ENCODE assay signal across 12 mouse cellular contexts in genomic region chr14:102906826-102907225, GRCm38 (mm10).
DNase-seq lines count a peak whose midpoint lies in the region; ATAC-seq and TF ChIP-seq lines count a peak whose summit lies in the region.
"Had no signal": no experiment of that assay in that cellular context is flagged by ENCODE, and none has a peak within 500 bp of the region (broad histone marks: within the 10 kb centered on the region; RNA-seq: fewer than 3 reads in every experiment).

No protein-coding gene starts in this region.

- peak; percentile 35 for DNase-seq in kidney, adult 2 months
- DNase-seq in kidney, postnatal 4 days, result no peak
- peak; percentile 43 for DNase-seq in MEL-GATA-1-ER (ENCODE audit: extremely low read depth, low read depth)
- peak; percentile 47 for DNase-seq in thymus, adult 2 months
- no peak for DNase-seq in adrenal gland, postnatal 14 days
- no peak for DNase-seq in embryo, embryonic 10.5 days (ENCODE audit: low spot score)
- DNase-seq: cerebellum, adult 2 months had no signal

- no peak overlapping the region for H3K27ac ChIP-seq in kidney, adult 2 months (ENCODE audit: insufficient read depth, low read depth, low read length)
- H3K27ac ChIP-seq in liver, embryonic 16.5 days (ENCODE audit: low read length), result peak overlapping the region; percentile 58
- peak overlapping the region; percentile 30; the same call in 1 of the 2 replicates for H3K27ac ChIP-seq in thymus, adult 2 months (ENCODE audit: control insufficient read depth, insufficient read depth, low read length)
- no peak overlapping the region for H3K27ac ChIP-seq in hindbrain, embryonic 16.5 days (ENCODE audit: low read depth, low read length)
- H3K27ac ChIP-seq: hindbrain, embryonic 10.5 days; limb, embryonic 10.5 days; midbrain, embryonic 12.5 days had no signal

- no peak for TF ChIP-seq POLR2A in kidney, adult 2 months (IDR thresholded peaks at IDR 0.05; ENCODE audit: low read depth, low read length)
- no peak for TF ChIP-seq POLR2A in thymus, adult 2 months (IDR thresholded peaks at IDR 0.05; ENCODE audit: control insufficient read depth, extremely low read depth, insufficient read depth, low read length, poor library complexity)

- H3K9me3 ChIP-seq in liver, embryonic 16.5 days (replicated peaks; ENCODE audit: control insufficient read depth, low read length), result no peaks in the 10 kb centered on the region
- H3K9me3 ChIP-seq in hindbrain, embryonic 16.5 days (ENCODE audit: control insufficient read depth, low read length), result no peaks in the 10 kb centered on the region
- H3K9me3 ChIP-seq: hindbrain, embryonic 10.5 days; limb, embryonic 10.5 days; midbrain, embryonic 12.5 days had no signal

- peak; percentile 24 for ATAC-seq in liver, embryonic 16.5 days (ENCODE audit: low read depth)
- no peak for ATAC-seq in hindbrain, embryonic 16.5 days

- no peak overlapping the region for H3K4me3 ChIP-seq in kidney, adult 2 months (ENCODE audit: insufficient read depth, low read depth, low read length)
- no peak overlapping the region for H3K4me3 ChIP-seq in liver, embryonic 16.5 days (ENCODE audit: low read depth, low read length)
- no peak overlapping the region for H3K4me3 ChIP-seq in thymus, adult 2 months (ENCODE audit: control insufficient read depth, insufficient read depth, low read length)
- H3K4me3 ChIP-seq in hindbrain, embryonic 16.5 days (ENCODE audit: low read length), result no peak overlapping the region
- H3K4me3 ChIP-seq: hindbrain, embryonic 10.5 days; limb, embryonic 10.5 days; midbrain, embryonic 12.5 days had no signal

- no peaks in the 10 kb centered on the region for H3K27me3 ChIP-seq in kidney, adult 2 months (replicated peaks; ENCODE audit: control insufficient read depth, insufficient read depth, low read length)
- H3K27me3 ChIP-seq in liver, embryonic 16.5 days (ENCODE audit: control insufficient read depth, insufficient read depth, low read depth, low read length), result no peaks in the 10 kb centered on the region
- no peaks in the 10 kb centered on the region for H3K27me3 ChIP-seq in thymus, adult 2 months (ENCODE audit: control insufficient read depth, insufficient read depth, low read length)
- no peaks in the 10 kb centered on the region for H3K27me3 ChIP-seq in hindbrain, embryonic 16.5 days (replicated peaks; ENCODE audit: control insufficient read depth, insufficient read depth, low read length)
- H3K27me3 ChIP-seq: midbrain, embryonic 12.5 days had no signal

- no peak for TF ChIP-seq CTCF in kidney, adult 2 months (conservative IDR thresholded peaks at IDR 0.05; ENCODE audit: insufficient read depth, insufficient read length, low read depth, low read length)
- no peak for TF ChIP-seq CTCF in thymus, adult 2 months (IDR thresholded peaks at IDR 0.05; ENCODE audit: borderline replicate concordance, control insufficient read depth, extremely low read depth, insufficient read depth, low read length, poor library complexity)

- no peaks in the 10 kb centered on the region for H3K4me1 ChIP-seq in kidney, adult 2 months (ENCODE audit: control insufficient read depth, insufficient read depth, low read length)
- no peaks in the 10 kb centered on the region for H3K4me1 ChIP-seq in liver, embryonic 16.5 days (ENCODE audit: control insufficient read depth, low read depth, low read length)
- H3K4me1 ChIP-seq in thymus, adult 2 months (replicated peaks; ENCODE audit: control insufficient read depth, insufficient read depth, low read length), result peaks cover 16% of the 10 kb centered on the region
- H3K4me1 ChIP-seq in hindbrain, embryonic 16.5 days (ENCODE audit: control insufficient read depth, insufficient read depth, low read depth, low read length), result no peaks in the 10 kb centered on the region
- H3K4me1 ChIP-seq: hindbrain, embryonic 10.5 days; midbrain, embryonic 12.5 days had no signal

- H3K36me3 ChIP-seq in kidney, adult 2 months (ENCODE audit: control insufficient read depth, insufficient read depth, low read length), result no peaks in the 10 kb centered on the region
- H3K36me3 ChIP-seq in liver, embryonic 16.5 days (ENCODE audit: control insufficient read depth, insufficient read depth), result no peaks in the 10 kb centered on the region
- H3K36me3 ChIP-seq in thymus, adult 2 months (ENCODE audit: control insufficient read depth, insufficient read depth, low read length), result no peaks in the 10 kb centered on the region
- no peaks in the 10 kb centered on the region for H3K36me3 ChIP-seq in hindbrain, embryonic 16.5 days (ENCODE audit: control insufficient read depth, insufficient read depth, low read length)
- H3K36me3 ChIP-seq: hindbrain, embryonic 10.5 days; limb, embryonic 10.5 days; midbrain, embryonic 12.5 days had no signal

- no peak overlapping the region for H3K4me2 ChIP-seq in liver, embryonic 16.5 days (ENCODE audit: low read depth, low read length)
- H3K4me2 ChIP-seq in hindbrain, embryonic 16.5 days (ENCODE audit: low read length), result no peak overlapping the region
- H3K4me2 ChIP-seq: midbrain, embryonic 12.5 days had no signal

- no peak overlapping the region for H3K9ac ChIP-seq in liver, embryonic 16.5 days (ENCODE audit: low read depth, low read length)
- no peak overlapping the region for H3K9ac ChIP-seq in hindbrain, embryonic 16.5 days (ENCODE audit: low read depth, low read length)
- H3K9ac ChIP-seq: midbrain, embryonic 12.5 days had no signal

- 72% methylated on average over 6 of the region's 6 CpGs for WGBS in kidney, adult 2 months
- WGBS in liver, embryonic 16.5 days (ENCODE audit: insufficient replicate concordance), result 14% methylated on average over 6 of the region's 6 CpGs
- 5% methylated on average over 6 of the region's 6 CpGs for WGBS in thymus, adult 2 months
- WGBS in hindbrain, embryonic 16.5 days, result 85% methylated on average over 6 of the region's 6 CpGs

Comparison
In these comparisons a context has a peak if more than half of its experiments do, and no peak if none do; other contexts are left out.
1. DNase-seq: peak in kidney, adult 2 months (single experiment), MEL-GATA-1-ER (single experiment) and thymus, adult 2 months (single experiment); none in kidney, postnatal 4 days (0 of 2), adrenal gland, postnatal 14 days (single experiment) and embryo, embryonic 10.5 days (single experiment).
2. H3K27ac ChIP-seq: peak in liver, embryonic 16.5 days (single experiment) and thymus, adult 2 months (single experiment); none in kidney, adult 2 months (single experiment) and hindbrain, embryonic 16.5 days (single experiment).